Mouse (Mus musculus): ENCODE measurements around the gene Faf1. TPM values are rescaled to one million over a fixed set of nuclear protein-coding genes. Genes with fewer than 3 reads are reported as not detected.

Gene Faf1
- total RNA-seq, 2 experiments from 2014 or later, result 31.8 to 34.3 TPM

- DNase-seq (ENCODE audit: extremely low spot score in 1 of 2, low spot score in 2 of 2), result no peak
- intact Hi-C loops (cut with DNase I), result no loop called here
Observed at GRCm38 (mm10) chr4:109862271-109862670, 185.9 kb downstream of the Faf1 start.

- no peak for DNase-seq (ENCODE audit: extremely low spot score in 1 of 2, low spot score in 2 of 2)
- intact Hi-C loops (cut with DNase I), result no loop called here
Observed at GRCm38 (mm10) chr4:109863021-109863420, 186.6 kb downstream of the Faf1 start.

- DNase-seq (ENCODE audit: extremely low spot score in 1 of 2, low spot score in 2 of 2), result no peak
- intact Hi-C loops (cut with DNase I), result no loop called here
Observed at GRCm38 (mm10) chr4:109868897-109869484, 192.6 kb downstream of the Faf1 start.

GRCm38 (mm10) chr4:109884333-109884732 is 207.9 kb downstream of the Faf1 start:
- intact Hi-C loops (cut with DNase I), result no loop called here
- DNase-seq (ENCODE audit: extremely low spot score in 1 of 2, low spot score in 2 of 2), result no peak

- intact Hi-C loops (cut with DNase I), result no loop called here
- no peak for DNase-seq (ENCODE audit: extremely low spot score in 1 of 2, low spot score in 2 of 2)
Observed at GRCm38 (mm10) chr4:109887856-109888357, 211.5 kb downstream of the Faf1 start.

GRCm38 (mm10) chr4:109897810-109898566 is 221.6 kb downstream of the Faf1 start:
- DNase-seq (ENCODE audit: extremely low spot score in 1 of 2, low spot score in 2 of 2), result no peak
- intact Hi-C loops (cut with DNase I), result no loop called here

GRCm38 (mm10) chr4:109901076-109901475 is 224.7 kb downstream of the Faf1 start:
- intact Hi-C loops (cut with DNase I), result no loop called here
- no peak for DNase-seq (ENCODE audit: extremely low spot score in 1 of 2, low spot score in 2 of 2)

- intact Hi-C loops (cut with DNase I), result no loop called here
- DNase-seq (ENCODE audit: extremely low spot score in 1 of 2, low spot score in 2 of 2), result no peak
Observed at GRCm38 (mm10) chr4:109904487-109904886, 228.1 kb downstream of the Faf1 start.

GRCm38 (mm10) chr4:109929058-109929457 is 252.7 kb downstream of the Faf1 start:
- intact Hi-C loops (cut with DNase I), result no loop called here
- no peak for DNase-seq (ENCODE audit: extremely low spot score in 1 of 2, low spot score in 2 of 2)

- DNase-seq (ENCODE audit: extremely low spot score in 1 of 2, low spot score in 2 of 2), result no peak
- intact Hi-C loops (cut with DNase I), result no loop called here
Observed at GRCm38 (mm10) chr4:109930445-109930844, 254.1 kb downstream of the Faf1 start.

- intact Hi-C loops (cut with DNase I), result no loop called here
- DNase-seq (ENCODE audit: extremely low spot score in 1 of 2, low spot score in 2 of 2), result no peak
Observed at GRCm38 (mm10) chr4:109930935-109931334, 254.5 kb downstream of the Faf1 start.

- intact Hi-C loops (cut with DNase I), result no loop called here
- no peak for DNase-seq (ENCODE audit: extremely low spot score in 1 of 2, low spot score in 2 of 2)
Observed at GRCm38 (mm10) chr4:109936557-109936956, 260.2 kb downstream of the Faf1 start.

- DNase-seq (ENCODE audit: extremely low spot score in 1 of 2, low spot score in 2 of 2), result no peak
- intact Hi-C loops (cut with DNase I), result no loop called here
Observed at GRCm38 (mm10) chr4:109939291-109939690, 262.9 kb downstream of the Faf1 start.

- DNase-seq (ENCODE audit: extremely low spot score in 1 of 2, low spot score in 2 of 2), result no peak
- intact Hi-C loops (cut with DNase I), result no loop called here
Observed at GRCm38 (mm10) chr4:109945554-109945953, 269.2 kb downstream of the Faf1 start.

GRCm38 (mm10) chr4:109949307-109949706 is 272.9 kb downstream of the Faf1 start:
- intact Hi-C loops (cut with DNase I), result no loop called here
- no peak for DNase-seq (ENCODE audit: extremely low spot score in 1 of 2, low spot score in 2 of 2)

GRCm38 (mm10) chr4:109953509-109953908 is 277.1 kb downstream of the Faf1 start:
- intact Hi-C loops (cut with DNase I), result no loop called here
- DNase-seq (ENCODE audit: extremely low spot score in 1 of 2, low spot score in 2 of 2), result no peak

GRCm38 (mm10) chr4:109960201-109960935 is 284.0 kb downstream of the Faf1 start:
- intact Hi-C loops (cut with DNase I), result no loop called here
- DNase-seq (ENCODE audit: extremely low spot score in 1 of 2, low spot score in 2 of 2), result no peak

- intact Hi-C loops (cut with DNase I), result no loop called here
- DNase-seq (ENCODE audit: extremely low spot score in 1 of 2, low spot score in 2 of 2), result no peak
Observed at GRCm38 (mm10) chr4:109963570-109964279, 287.3 kb downstream of the Faf1 start.

GRCm38 (mm10) chr4:109969561-109969960 is 293.2 kb downstream of the Faf1 start:
- intact Hi-C loops (cut with DNase I), result no loop called here
- DNase-seq (ENCODE audit: extremely low spot score in 1 of 2, low spot score in 2 of 2), result no peak

Measured in left cerebral cortex, postnatal 10 days (tissue).